Mouse (Mus musculus) kidney, embryonic 16.5 days (tissue): ENCODE measurements around the gene Mettl5. TPM values are rescaled to one million over a fixed set of nuclear protein-coding genes. Genes with fewer than 3 reads are reported as not detected.

Source experiments
- ATAC-seq: fragments of 200-750 bp; cut with Nextera tagmentation; 2 replicates; pipeline ENCODE4 v1.8.0; 2017; ENCODE audit warnings: moderate TSS enrichment; ENCODE audit not compliant: low FRiP score, low TSS enrichment
- H3K27ac ChIP-seq: fragments of 300-500 bp; sonication (generic); 2 replicates; pipeline ENCODE4 v1.5.1; 2014; ENCODE audit warnings: low read length
- H3K27me3 ChIP-seq: fragments of 300-500 bp; sonication (generic); 2 replicates; pipeline ENCODE4 v1.6.1; 2014; ENCODE audit warnings: low read length, control low read depth, mixed read lengths; ENCODE audit not compliant: insufficient read depth
- H3K36me3 ChIP-seq: fragments of 300-500 bp; sonication (generic); 2 replicates; pipeline ENCODE4 v1.6.1; 2014; ENCODE audit warnings: low read length, control low read depth, mixed read lengths; ENCODE audit not compliant: insufficient read depth
- H3K4me1 ChIP-seq: fragments of 300-500 bp; sonication (generic); 2 replicates; pipeline ENCODE4 v1.6.1; 2014; ENCODE audit warnings: low read length, control low read depth, mixed read lengths; ENCODE audit not compliant: insufficient read depth
- H3K4me2 ChIP-seq: fragments of 300-500 bp; sonication (generic); replicated peaks from 2 replicates; pipeline ENCODE4 v1.6.1; 2014; ENCODE audit warnings: low read depth, low read length
- H3K4me3 ChIP-seq: fragments of 300-500 bp; sonication (generic); 2 replicates; pipeline ENCODE4 v1.5.1; 2014; ENCODE audit warnings: mild to moderate bottlenecking, low read length
- H3K9ac ChIP-seq: fragments of 300-500 bp; sonication (generic); replicated peaks from 2 replicates; pipeline ENCODE4 v1.6.1; 2014; ENCODE audit warnings: low read length
- H3K9me3 ChIP-seq: fragments of 300-500 bp; sonication (generic); 2 replicates; pipeline ENCODE4 v1.6.1; 2016; ENCODE audit warnings: low read length, control low read depth
- WGBS: fragments of 180-500 bp; shearing (Covaris S2); extraction: QIAGEN DNeasy Blood & Tissue Kit; methylation state at CpG from one replicate; pipeline ENCODE4 v1.1.7; 2014; 5-methylcytosine and 5-hydroxymethylcytosine counted together
- polyA plus RNA-seq: library from polyadenylated mRNA; unstranded; fragments of >200 nt; fragmentation: Nextera tagmentation; extraction: Ambion mirVana; gene quantifications from 2 replicates; pipeline ENCODE4 v1.2.1, GENCODE M21; 2015

Mettl5 gene
- polyA plus RNA-seq, 1 experiment from 2014 or later, result 38.3 TPM

DNA sequence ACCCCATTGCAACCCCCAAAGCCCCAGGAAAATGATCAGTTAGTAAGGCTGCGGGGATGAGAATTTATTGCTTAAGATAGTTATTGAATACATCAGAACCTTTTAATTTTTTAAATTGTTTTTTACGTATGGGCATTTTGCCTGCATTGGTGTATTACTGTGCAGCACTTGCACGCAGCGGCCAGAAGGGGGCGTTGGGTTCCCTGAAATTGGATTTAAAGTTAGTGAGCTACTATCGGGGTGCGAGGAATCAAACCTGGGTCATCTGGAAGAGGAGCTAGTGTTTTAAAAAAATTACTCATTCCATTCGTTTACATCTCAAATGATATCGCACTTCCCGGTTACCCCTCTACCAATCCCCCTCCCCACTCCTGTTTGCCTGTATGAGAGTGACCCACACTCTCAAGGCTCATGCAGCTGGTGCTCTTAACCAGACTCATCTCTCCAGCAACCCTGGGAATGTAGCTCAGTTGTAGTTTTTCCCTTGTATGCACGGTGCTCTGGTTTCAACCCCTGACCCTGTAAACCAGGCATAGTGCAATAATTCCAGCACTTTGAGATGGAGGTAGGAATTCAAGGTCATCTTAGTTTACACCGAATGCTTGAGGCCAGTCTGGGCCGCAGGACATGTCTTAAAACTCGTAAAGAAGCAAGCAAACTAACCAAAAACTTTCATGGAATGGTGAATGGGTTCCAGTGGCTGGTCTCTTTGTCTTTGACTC lies 10.2 kb upstream of the Mettl5 start:
- Histone ChIP-seq H3K9me3 (no peaks in the 10 kb centered on the region), H3K4me2 (no peak overlapping the region), H3K4me1 (peaks cover 8% of the 10 kb centered on the region), H3K9ac (no peak overlapping the region), H3K27ac (no peak overlapping the region), H3K4me3 (no peak overlapping the region), H3K36me3 (no peaks in the 10 kb centered on the region), H3K27me3 (no peaks in the 10 kb centered on the region)
- ATAC-seq, result no peak
- 56% methylated on average over 14 of the region's 14 CpGs for WGBS

DNA sequence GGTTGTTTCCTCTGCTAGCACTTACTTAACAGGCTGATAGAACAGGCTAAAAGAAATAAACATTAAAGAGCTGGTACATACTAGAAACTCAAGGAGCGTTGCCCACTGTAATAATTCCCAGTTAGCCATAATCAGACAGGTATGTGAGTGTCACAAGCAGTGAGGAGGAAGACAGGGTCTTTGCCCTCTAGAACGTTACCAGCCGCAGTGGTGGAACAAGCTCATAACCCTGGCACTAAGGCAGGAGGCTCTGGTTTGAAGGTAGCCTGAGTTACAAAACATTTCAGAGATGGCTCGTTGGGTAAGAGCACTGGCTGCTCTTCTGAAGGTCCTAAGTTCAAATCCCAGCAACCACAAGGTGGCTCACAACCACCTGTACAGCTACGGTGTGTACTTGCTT lies 8.5 kb upstream of the Mettl5 start:
- peaks cover 7% of the 10 kb centered on the region for H3K4me1 ChIP-seq
- H3K27me3 ChIP-seq, result no peaks in the 10 kb centered on the region
- no peaks in the 10 kb centered on the region for H3K9me3 ChIP-seq
- H3K36me3 ChIP-seq, result no peaks in the 10 kb centered on the region
- ATAC-seq, result no peak
- WGBS, result 86% methylated on average over 5 of the region's 5 CpGs
- no peak overlapping the region for H3K4me2 ChIP-seq
- no peak overlapping the region for H3K9ac ChIP-seq
- no peak overlapping the region for H3K4me3 ChIP-seq
- H3K27ac ChIP-seq, result no peak overlapping the region

DNA sequence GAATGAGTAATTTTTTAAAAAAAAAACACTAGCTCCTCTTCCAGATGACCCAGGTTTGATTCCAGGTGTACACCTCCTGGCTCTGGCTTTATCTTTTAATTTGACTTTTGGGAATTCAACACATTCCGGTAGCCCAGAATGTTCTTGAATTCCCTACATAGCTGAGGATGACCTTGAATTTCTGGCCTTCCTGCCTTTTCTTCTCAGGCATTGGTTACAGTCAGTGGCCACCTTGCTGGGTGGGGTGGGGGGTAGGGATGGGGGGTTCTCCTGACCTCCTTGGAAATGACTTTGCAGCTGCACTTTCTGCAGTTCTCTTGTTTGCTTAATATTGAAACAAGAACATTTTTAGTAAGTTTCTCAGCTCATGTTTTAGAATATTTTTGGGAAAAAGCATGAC lies 7.7 kb upstream of the Mettl5 start:
- no peak for ATAC-seq
- no peak overlapping the region for H3K27ac ChIP-seq
- no peak overlapping the region for H3K9ac ChIP-seq
- H3K4me2 ChIP-seq, result no peak overlapping the region
- H3K9me3 ChIP-seq, result no peaks in the 10 kb centered on the region
- no peaks in the 10 kb centered on the region for H3K36me3 ChIP-seq
- WGBS, result 83% methylated on average over 1 of the region's 1 CpGs
- no peak overlapping the region for H3K4me3 ChIP-seq
- H3K4me1 ChIP-seq, result no peaks in the 10 kb centered on the region
- H3K27me3 ChIP-seq, result no peaks in the 10 kb centered on the region

- Histone ChIP-seq H3K36me3 (no peaks in the 10 kb centered on the region), H3K27ac (no peak overlapping the region), H3K9me3 (no peaks in the 10 kb centered on the region), H3K27me3 (no peaks in the 10 kb centered on the region), H3K4me1 (peaks cover 4% of the 10 kb centered on the region; the same call in 1 of the 2 replicates), H3K4me3 (no peak overlapping the region), H3K9ac (no peak overlapping the region), H3K4me2 (no peak overlapping the region)
- ATAC-seq, result peak; percentile 19; the same call in 1 of the 2 replicates
- WGBS, result 36% methylated on average over 7 of the region's 7 CpGs
Observed at GRCm38 (mm10) chr2:69890843-69891242, 5.4 kb upstream of the Mettl5 start.

- Histone ChIP-seq H3K4me3 (no peak overlapping the region), H3K36me3 (no peaks in the 10 kb centered on the region), H3K4me2 (no peak overlapping the region), H3K9me3 (no peaks in the 10 kb centered on the region), H3K9ac (no peak overlapping the region), H3K27ac (no peak overlapping the region), H3K27me3 (no peaks in the 10 kb centered on the region), H3K4me1 (peaks cover 10% of the 10 kb centered on the region)
- ATAC-seq, result no peak
- WGBS, result 74% methylated on average over 2 of the region's 2 CpGs
Observed at GRCm38 (mm10) chr2:69888957-69889356, 3.5 kb upstream of the Mettl5 start.

DNA sequence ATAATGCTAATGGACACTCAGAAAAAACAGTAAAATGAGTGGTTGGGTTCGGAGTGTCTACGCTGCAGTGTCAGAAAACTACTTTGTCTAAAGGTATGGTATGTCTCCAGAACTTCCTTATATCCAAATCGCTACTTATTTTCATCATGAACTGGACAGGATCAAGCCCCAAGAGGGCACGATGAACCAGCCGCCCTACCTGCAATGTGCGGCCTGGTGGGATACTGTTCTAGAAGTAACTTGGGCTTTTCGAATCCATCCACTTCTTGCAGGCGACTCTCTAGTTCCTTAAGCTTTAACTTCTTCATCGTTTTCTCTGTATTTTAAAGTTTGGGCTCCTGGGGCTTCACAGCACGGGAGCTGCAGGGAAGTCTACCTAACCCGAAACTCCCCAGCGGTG lies 365 bp downstream of the Mettl5 start:
- Histone ChIP-seq H3K27me3 (no peaks in the 10 kb centered on the region), H3K9me3 (no peaks in the 10 kb centered on the region), H3K4me2 (peak overlapping the region; percentile 59), H3K9ac (peak overlapping the region; percentile 90), H3K4me3 (peak overlapping the region; percentile 70), H3K36me3 (no peaks in the 10 kb centered on the region), H3K4me1 (peaks cover 10% of the 10 kb centered on the region), H3K27ac (peak overlapping the region; percentile 79)
- ATAC-seq, result peak; percentile 57; the same call in 1 of the 2 replicates
- 7% methylated on average over 12 of the region's 12 CpGs for WGBS

- Histone ChIP-seq H3K9me3 (no peaks in the 10 kb centered on the region), H3K4me1 (peaks cover 10% of the 10 kb centered on the region), H3K4me3 (peak overlapping the region; percentile 70), H3K9ac (no peak overlapping the region), H3K4me2 (peak overlapping the region; percentile 59), H3K36me3 (no peaks in the 10 kb centered on the region), H3K27me3 (no peaks in the 10 kb centered on the region), H3K27ac (no peak overlapping the region)
- no peak for ATAC-seq
- 54% methylated on average over 6 of the region's 6 CpGs for WGBS
Observed at GRCm38 (mm10) chr2:69884581-69884980, 834 bp downstream of the Mettl5 start.

DNA sequence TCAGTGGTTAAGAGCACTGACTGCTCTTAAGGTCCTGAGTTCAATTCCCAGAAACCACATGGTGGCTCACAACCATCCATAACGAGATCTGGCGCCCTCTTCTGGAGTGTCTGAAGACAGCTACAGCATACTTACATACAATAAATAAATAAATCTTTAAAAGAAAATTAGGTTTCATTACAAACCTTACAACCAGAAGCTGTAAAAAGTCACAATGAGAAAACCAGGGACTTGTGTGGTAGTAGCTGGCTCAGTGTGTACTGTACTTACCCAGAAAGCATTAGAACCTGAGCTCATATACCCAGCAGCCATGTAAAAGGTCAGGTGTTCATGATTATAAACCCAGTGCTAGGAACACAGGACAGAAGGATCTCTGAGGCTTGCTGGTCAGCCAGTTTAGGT lies 1.4 kb downstream of the Mettl5 start:
- no peak overlapping the region for H3K27ac ChIP-seq
- H3K36me3 ChIP-seq, result no peaks in the 10 kb centered on the region
- peaks cover 10% of the 10 kb centered on the region for H3K4me1 ChIP-seq
- 81% methylated on average over 2 of the region's 2 CpGs for WGBS
- no peak overlapping the region for H3K4me3 ChIP-seq
- H3K27me3 ChIP-seq, result no peaks in the 10 kb centered on the region
- H3K4me2 ChIP-seq, result 0 out of 2 replicates have a peak overlapping the region, but pooled peaks have one; percentile 59
- no peak overlapping the region for H3K9ac ChIP-seq
- no peaks in the 10 kb centered on the region for H3K9me3 ChIP-seq
- ATAC-seq, result no peak

DNA sequence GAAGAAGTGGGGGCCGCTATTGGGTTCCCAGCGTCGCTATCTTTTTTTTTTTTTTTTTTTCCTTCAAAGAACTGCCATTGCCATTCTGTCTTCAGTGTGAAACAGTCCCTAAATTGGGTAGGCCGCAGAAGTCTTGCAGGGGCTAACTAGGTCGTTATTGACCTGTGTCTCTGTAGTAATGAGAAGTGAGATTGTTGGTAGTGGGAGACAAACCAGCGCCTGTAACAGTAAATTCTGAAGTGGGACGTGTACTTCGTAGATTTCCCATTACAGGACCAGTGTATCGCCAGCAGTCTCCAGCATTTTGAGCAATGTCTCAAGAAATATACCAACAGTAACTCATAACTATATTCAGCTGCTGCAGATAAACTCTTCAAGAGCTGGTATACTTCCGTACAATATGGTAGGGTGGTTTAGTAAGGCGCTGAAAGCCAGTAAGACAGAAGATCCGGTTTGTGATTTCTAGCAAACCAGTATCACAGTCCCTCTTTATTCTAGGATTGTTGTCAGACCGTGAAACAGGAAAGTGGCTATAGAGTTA lies 23.2 kb downstream of the Mettl5 start:
- Histone ChIP-seq H3K36me3 (peaks cover 11% of the 10 kb centered on the region), H3K4me3 (peak overlapping the region; percentile 100), H3K9me3 (no peaks in the 10 kb centered on the region), H3K4me1 (peaks cover 12% of the 10 kb centered on the region; the same call in 1 of the 2 replicates), H3K27ac (peak overlapping the region; percentile 94), H3K27me3 (no peaks in the 10 kb centered on the region), H3K4me2 (peak overlapping the region; percentile 67), H3K9ac (peak overlapping the region; percentile 100)
- WGBS, result under 1% methylated on average over 13 of the region's 13 CpGs
- ATAC-seq, result no peak

GRCm38 (mm10) chr2:69861485-69862091 lies 23.8 kb downstream of the Mettl5 start, which contains the start of gene Ssb:
Ssb (plus strand) TSS chr2:69861562.
- Histone ChIP-seq H3K4me3 (peak within 1 kb of the TSS; percentile 100), H3K4me1 (peaks cover 12% of the 10 kb centered on the region; the same call in 1 of the 2 replicates), H3K36me3 (peaks cover 8% of the 10 kb centered on the region; the same call in 1 of the 2 replicates), H3K9ac (peak within 1 kb of the TSS; percentile 100), H3K4me2 (peak within 1 kb of the TSS; percentile 67), H3K27ac (peak within 1 kb of the TSS; percentile 94), H3K27me3 (no peaks in the 10 kb centered on the region), H3K9me3 (no peaks in the 10 kb centered on the region)
- WGBS, result under 1% methylated on average over 62 of the region's 66 CpGs
- ATAC-seq, result peak; percentile 97
